Mouse (Mus musculus) liver, adult 2 months (tissue): Measurements from ENCODE around the gene Abca9.

Source experiments
- CTCF ChIP-seq: fragments of 200-500 bp; IDR thresholded peaks from 2 replicates; pipeline ENCODE4 v1.5.1; 2011; ENCODE audit warnings: low read depth, low read length, control low read depth
- POLR2A ChIP-seq: fragments of 200-500 bp; IDR thresholded peaks from 2 replicates; pipeline ENCODE4 v1.6.1; 2011; ENCODE audit warnings: low read length, control low read depth; ENCODE audit not compliant: insufficient read depth; ENCODE audit errors: extremely low read depth

GRCm38 (mm10) chr11:110061032-110061431, 107.0 kb downstream of the Abca9 start:
- no peak for TF ChIP-seq CTCF
- no peak for TF ChIP-seq POLR2A
